Mouse (Mus musculus) adrenal gland, adult 10 weeks (tissue): ENCODE results near the gene Gm11011. TPM values are rescaled to one million over a fixed set of nuclear protein-coding genes. Genes with fewer than 3 reads are reported as not detected.

Source experiments
- polyA plus RNA-seq: library from polyadenylated mRNA; stranded (reverse); fragments of 350-450 nt; fragmentation: Illumina TruSeq; extraction: RNeasy Lipid Tissue Mini Kit (QIAGEN cat#74804); gene quantifications from one replicate; pipeline ENCODE4 v1.2.3, GENCODE M21; 2014; ENCODE audit warnings: low read depth, low replicate concordance

The Gm11011 gene
- not detected for polyA plus RNA-seq

GRCm38 (mm10) chr2:169587645-169588044 is at the start of gene Gm11011:
Gene Gm11011, minus strand, starts transcription at chr2:169587745.

GRCm38 (mm10) chr2:169632338-169633151 is 45.0 kb upstream of the Gm11011 start, which contains the start of gene Tshz2:
Gene Tshz2, plus strand, starts transcription at chr2:169633013.

Other genes starting within 250 kb of the Gm11011 start
- 22.6 TPM for gene Tshz2, start 45.3 kb upstream of the Gm11011 start, polyA plus RNA-seq